Mouse (Mus musculus) left cerebral cortex, postnatal 10 days (tissue): ENCODE data around the gene Polr2h. TPM values are rescaled to one million over a fixed set of nuclear protein-coding genes. Genes with fewer than 3 reads are reported as not detected.

Experiments
- DNase-seq, 2 experiments: peaks; one replicate each; pipeline ENCODE4 v3.0.0; 2021 to 2022; ENCODE audit warnings: low spot score in 2 of 2, mixed read lengths in 1 of 2; ENCODE audit errors: extremely low spot score in 1 of 2
- intact Hi-C: fragments of 180-260 bp; cut with DNase I; formaldehyde crosslinking; loops from one replicate; pipeline ENCODE4 v1.15.1; 2025
- total RNA-seq, 2 experiments: library from RNA; stranded (reverse); gene quantifications; 2 replicates each; pipeline ENCODE4 v1.2.3; 2021

The Polr2h gene
- total RNA-seq, 2 experiments from 2014 or later: 26.3 to 28.3 TPM

- intact Hi-C loops: no loop called here
- DNase-seq: no peak
These were observed 19.4 kb downstream of the Polr2h start for GRCm38 (mm10) chr16:20736823-20737222.

DNA sequence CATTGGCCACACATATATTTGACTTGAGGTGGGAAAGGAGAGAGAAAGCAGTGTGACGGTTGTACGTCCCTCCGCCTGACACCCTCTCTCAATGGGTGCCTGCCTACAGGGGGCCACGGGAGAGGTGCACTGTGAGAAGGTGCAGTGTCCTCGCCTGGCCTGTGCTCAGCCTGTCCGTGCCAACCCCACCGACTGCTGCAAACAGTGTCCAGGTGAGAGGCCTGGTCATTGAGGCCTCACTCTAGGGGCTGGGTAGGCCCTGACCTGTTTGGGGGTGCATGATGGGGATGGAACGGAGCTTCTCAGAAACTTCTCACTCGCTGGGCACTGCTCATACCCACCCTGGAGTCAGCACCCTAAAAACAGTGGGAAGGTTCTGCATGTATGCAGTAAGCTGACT, 22.4 kb downstream of the Polr2h start:
- intact Hi-C loops: no loop called here
- no peak for DNase-seq

- intact Hi-C loops: no loop called here
- DNase-seq: peak; percentile 54 to 82
These were observed 29.2 kb downstream of the Polr2h start for GRCm38 (mm10) chr16:20746641-20747040.

DNA sequence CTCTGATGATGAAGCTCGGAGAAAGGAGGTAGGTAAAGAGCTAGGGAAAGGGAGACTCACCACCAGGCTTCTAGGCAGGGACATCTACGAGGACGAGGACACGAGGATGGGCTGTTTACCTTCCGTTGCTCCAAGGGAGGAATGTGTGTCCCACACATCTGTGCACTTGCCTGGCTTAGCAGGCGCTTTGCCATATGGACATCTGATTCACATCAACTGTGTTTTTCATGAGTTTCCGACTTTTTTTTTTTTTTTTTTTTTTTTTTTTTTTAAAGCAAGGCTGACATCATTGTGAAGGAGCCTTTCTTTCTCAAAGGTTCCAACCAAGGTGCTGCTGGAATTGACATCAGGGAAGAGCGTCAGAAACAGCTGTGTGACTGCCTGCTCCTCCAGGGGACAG, 33.1 kb downstream of the Polr2h start:
- intact Hi-C loops: no loop called here
- DNase-seq: no peak

GRCm38 (mm10) chr16:20756052-20756451, 38.6 kb downstream of the Polr2h start:
- DNase-seq: no peak
- intact Hi-C loops: no loop called here

- no peak for DNase-seq
- intact Hi-C loops: no loop called here
These were observed 39.9 kb downstream of the Polr2h start for GRCm38 (mm10) chr16:20757385-20757784.

GRCm38 (mm10) chr16:20761681-20762080, 44.2 kb downstream of the Polr2h start:
- peak in 1 of 2 experiments; percentile 51 for DNase-seq
- intact Hi-C loops: loop anchor here (1.0 kb wide), 1 partner anchor 37 kb away; no protein-coding TSS in a partner anchor

GRCm38 (mm10) chr16:20765244-20765643, 47.8 kb downstream of the Polr2h start:
- intact Hi-C loops: no loop called here
- peak in 1 of 2 experiments; percentile 37 for DNase-seq

Other genes with a start within 250 kb of the Polr2h start
- 10 to 100 TPM; 61.4 to 66.7 TPM for gene Eif2b5, start 218.8 kb upstream of the Polr2h start, total RNA-seq
- 10 to 100 TPM; 84.8 to 87.8 TPM for gene Dvl3, start 200.7 kb upstream of the Polr2h start, total RNA-seq
- 100 to 1,000 TPM; 950 to 999 TPM for gene Ap2m1, start 182.2 kb upstream of the Polr2h start, total RNA-seq
- 10 to 100 TPM; 67.0 to 80.0 TPM for gene Abcf3, start 169.1 kb upstream of the Polr2h start, total RNA-seq
- gene Vwa5b2, start 128.2 kb upstream of the Polr2h start, total RNA-seq: 10 to 100 TPM; 78.1 to 78.5 TPM
- gene Eef1akmt4, start 106.1 kb upstream of the Polr2h start, total RNA-seq: 1 to 10 TPM; 2.1 to 2.3 TPM
- not detected for gene Gm49333, start 106.1 kb upstream of the Polr2h start, total RNA-seq
- gene Alg3, start 105.9 kb upstream of the Polr2h start, total RNA-seq: 10 to 100 TPM; 12.7 to 14.0 TPM
- 100 to 1,000 TPM; 224 to 225 TPM for gene Camk2n2, start 96.4 kb upstream of the Polr2h start, total RNA-seq
- gene Ece2, start 87.8 kb upstream of the Polr2h start, total RNA-seq: 10 to 100 TPM; 29.0 TPM
- 100 to 1,000 TPM; 261 to 263 TPM for gene Psmd2, start 66.0 kb upstream of the Polr2h start, total RNA-seq
- gene Eif4g1, start 49.4 kb upstream of the Polr2h start, total RNA-seq: 100 to 1,000 TPM; 361 to 366 TPM
- 100 to 1,000 TPM; 264 to 267 TPM for gene Fam131a, start 24.4 kb upstream of the Polr2h start, total RNA-seq
- 10 to 100 TPM; 50.9 to 51.1 TPM for gene Clcn2, start 81 bp downstream of the Polr2h start, total RNA-seq
- 10 to 100 TPM; 18.4 to 21.8 TPM for gene Chrd, start 15.5 kb downstream of the Polr2h start, total RNA-seq
- 1 to 10 TPM; 1.4 to 2.0 TPM for gene Thpo, start 16.8 kb downstream of the Polr2h start, total RNA-seq